ENCODE assay signal across 14 mouse cellular contexts in the genomic region with DNA sequence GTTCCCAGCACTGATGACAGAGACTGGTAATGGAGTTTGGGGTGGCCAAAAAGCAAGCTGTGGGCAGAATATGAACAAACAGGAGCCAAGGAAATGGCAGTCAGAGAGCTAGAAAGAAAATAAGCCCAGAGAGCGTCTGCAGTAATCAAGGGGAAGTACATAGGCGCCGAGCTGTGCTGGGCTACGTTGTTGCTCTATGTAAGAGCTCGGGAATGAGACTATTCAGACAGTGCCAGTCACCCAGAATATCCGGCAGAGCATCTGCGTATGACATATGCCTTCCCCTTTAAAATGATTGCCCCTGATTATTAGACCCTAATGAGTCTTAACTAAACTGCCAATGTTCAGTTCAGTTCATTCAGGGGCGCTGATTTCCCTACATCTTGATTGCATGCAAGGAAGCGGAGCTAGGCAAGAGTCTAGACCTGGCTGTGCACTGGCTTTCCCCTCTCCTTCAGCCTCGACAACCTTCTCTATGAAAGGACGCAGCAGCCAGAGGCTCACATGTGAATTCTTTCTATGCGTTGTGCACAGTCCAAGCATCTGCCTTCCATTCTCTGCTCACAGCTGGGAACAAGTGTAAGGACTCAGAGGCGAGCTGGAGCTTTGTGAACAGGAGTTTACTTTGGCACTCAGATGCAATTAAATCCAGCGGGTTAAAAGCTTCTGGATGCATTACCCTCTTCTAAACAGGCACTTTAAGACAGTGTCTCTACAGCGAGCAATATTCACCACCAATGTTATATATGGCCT.
DNase-seq lines count a peak whose midpoint lies in the region; ATAC-seq and TF ChIP-seq lines count a peak whose summit lies in the region.
"Had no signal": no experiment of that assay in that cellular context is flagged by ENCODE, and none has a peak within 500 bp of the region (broad histone marks: within the 10 kb centered on the region; RNA-seq: fewer than 3 reads in every experiment).

No protein-coding gene starts in this region.

- ATAC-seq in forebrain, embryonic 14.5 days = peak; percentile 65; the same call in 1 of the 2 replicates
- ATAC-seq in forebrain, embryonic 12.5 days (ENCODE audit: low FRiP score) = no peak
- peak; percentile 70; the same call in 1 of the 2 replicates for ATAC-seq in midbrain, embryonic 16.5 days
- no peak for ATAC-seq in midbrain, postnatal 0 days (ENCODE audit: low FRiP score)
- ATAC-seq in limb, embryonic 12.5 days (ENCODE audit: insufficient number of reproducible peaks, insufficient read depth, low FRiP score, low TSS enrichment, low read depth) = peak; percentile 80; the same call in 1 of the 2 replicates
- ATAC-seq: activated CD4-positive, CD25-positive, alpha-beta regulatory T cell, adult 4 months; liver, embryonic 12.5 days had no signal

- peak overlapping the region; percentile 44; the same call in 1 of the 2 replicates for H3K27ac ChIP-seq in forebrain, embryonic 14.5 days (ENCODE audit: low read depth, low read length)
- no peak overlapping the region for H3K27ac ChIP-seq in forebrain, embryonic 12.5 days
- no peak overlapping the region for H3K27ac ChIP-seq in midbrain, embryonic 16.5 days (ENCODE audit: low read length)
- no peak overlapping the region; the same call in 1 of the 2 replicates for H3K27ac ChIP-seq in midbrain, postnatal 0 days (ENCODE audit: low read depth, low read length)
- peak overlapping the region; percentile 62 for H3K27ac ChIP-seq in limb, embryonic 12.5 days
- H3K27ac ChIP-seq: heart, embryonic 10.5 days; layer of hippocampus, adult 2 months; liver, embryonic 12.5 days had no signal

- peak; percentile 45 for DNase-seq in forebrain, embryonic 14.5 days (ENCODE audit: low spot score)
- DNase-seq in midbrain, postnatal 0 days (ENCODE audit: low spot score) = no peak
- no peak for DNase-seq in spleen, adult 12 weeks (ENCODE audit: low spot score)
- DNase-seq in kidney, postnatal 4 days = no peak
- no peak for DNase-seq in spleen, postnatal 10 days (ENCODE audit: low spot score in 2 of 2)
- DNase-seq: cerebellum, postnatal 36 days had no signal

- no peaks in the 10 kb centered on the region for H3K27me3 ChIP-seq in forebrain, embryonic 14.5 days (replicated peaks; ENCODE audit: control insufficient read depth, insufficient read depth, low read length)
- H3K27me3 ChIP-seq in forebrain, embryonic 12.5 days = no peaks in the 10 kb centered on the region
- no peaks in the 10 kb centered on the region for H3K27me3 ChIP-seq in midbrain, embryonic 16.5 days (ENCODE audit: control insufficient read depth, insufficient read depth, low read depth, low read length)
- H3K27me3 ChIP-seq in midbrain, postnatal 0 days (ENCODE audit: insufficient read depth, low read length) = no peaks in the 10 kb centered on the region
- no peaks in the 10 kb centered on the region for H3K27me3 ChIP-seq in limb, embryonic 12.5 days
- H3K27me3 ChIP-seq: liver, embryonic 12.5 days had no signal

- H3K9me3 ChIP-seq in forebrain, embryonic 14.5 days (replicated peaks; ENCODE audit: control insufficient read depth, low read length) = no peaks in the 10 kb centered on the region
- H3K9me3 ChIP-seq in forebrain, embryonic 12.5 days = no peaks in the 10 kb centered on the region
- no peaks in the 10 kb centered on the region for H3K9me3 ChIP-seq in midbrain, embryonic 16.5 days (replicated peaks; ENCODE audit: control insufficient read depth, low read length, poor library complexity, severe bottlenecking)
- H3K9me3 ChIP-seq in midbrain, postnatal 0 days (ENCODE audit: low read length) = no peaks in the 10 kb centered on the region
- H3K9me3 ChIP-seq in limb, embryonic 12.5 days = no peaks in the 10 kb centered on the region
- H3K9me3 ChIP-seq: heart, embryonic 10.5 days; liver, embryonic 12.5 days had no signal

- peak overlapping the region; percentile 37; the same call in 1 of the 2 replicates for H3K9ac ChIP-seq in forebrain, embryonic 14.5 days (ENCODE audit: low read length)
- H3K9ac ChIP-seq in forebrain, embryonic 12.5 days = no peak overlapping the region
- H3K9ac ChIP-seq in midbrain, embryonic 16.5 days (ENCODE audit: low read depth, low read length) = no peak overlapping the region
- no peak overlapping the region for H3K9ac ChIP-seq in midbrain, postnatal 0 days (replicated peaks; ENCODE audit: low read length, poor library complexity, severe bottlenecking)
- H3K9ac ChIP-seq in limb, embryonic 12.5 days (replicated peaks) = no peak overlapping the region
- H3K9ac ChIP-seq: liver, embryonic 12.5 days had no signal

- no peaks in the 10 kb centered on the region for H3K36me3 ChIP-seq in forebrain, embryonic 14.5 days (ENCODE audit: control insufficient read depth, insufficient read depth, low read length)
- no peaks in the 10 kb centered on the region for H3K36me3 ChIP-seq in forebrain, embryonic 12.5 days (replicated peaks)
- H3K36me3 ChIP-seq in midbrain, embryonic 16.5 days (ENCODE audit: control insufficient read depth, insufficient read depth, low read length) = no peaks in the 10 kb centered on the region
- no peaks in the 10 kb centered on the region for H3K36me3 ChIP-seq in midbrain, postnatal 0 days (ENCODE audit: insufficient read depth, low read length)
- no peaks in the 10 kb centered on the region for H3K36me3 ChIP-seq in limb, embryonic 12.5 days
- H3K36me3 ChIP-seq: G1E; heart, embryonic 10.5 days; liver, embryonic 12.5 days had no signal

- WGBS in forebrain, embryonic 14.5 days = 31% methylated on average over 15 of the region's 15 CpGs
- WGBS in forebrain, embryonic 12.5 days = 54% methylated on average over 15 of the region's 15 CpGs
- WGBS in midbrain, embryonic 16.5 days = 60% methylated on average over 15 of the region's 15 CpGs
- WGBS in midbrain, postnatal 0 days = 62% methylated on average over 15 of the region's 15 CpGs
- WGBS in limb, embryonic 12.5 days = 42% methylated on average over 15 of the region's 15 CpGs

- H3K4me2 ChIP-seq in forebrain, embryonic 14.5 days (ENCODE audit: low read length) = peak overlapping the region; percentile 16; the same call in 1 of the 2 replicates
- H3K4me2 ChIP-seq in forebrain, embryonic 12.5 days = no peak overlapping the region
- no peak overlapping the region for H3K4me2 ChIP-seq in midbrain, embryonic 16.5 days (ENCODE audit: low read length)
- H3K4me2 ChIP-seq in midbrain, postnatal 0 days (ENCODE audit: low read depth, low read length, poor library complexity, severe bottlenecking) = no peak overlapping the region
- peak overlapping the region; percentile 37 for H3K4me2 ChIP-seq in limb, embryonic 12.5 days
- H3K4me2 ChIP-seq: liver, embryonic 12.5 days had no signal

- no peaks in the 10 kb centered on the region; the same call in 1 of the 2 replicates for H3K4me1 ChIP-seq in forebrain, embryonic 14.5 days (ENCODE audit: control insufficient read depth, insufficient read depth, low read length)
- peaks cover 9% of the 10 kb centered on the region; the same call in 1 of the 2 replicates for H3K4me1 ChIP-seq in forebrain, embryonic 12.5 days
- H3K4me1 ChIP-seq in midbrain, embryonic 16.5 days (ENCODE audit: control insufficient read depth, insufficient read depth, low read length) = no peaks in the 10 kb centered on the region
- no peaks in the 10 kb centered on the region for H3K4me1 ChIP-seq in midbrain, postnatal 0 days (ENCODE audit: insufficient read depth, low read length)
- peaks cover 37% of the 10 kb centered on the region for H3K4me1 ChIP-seq in limb, embryonic 12.5 days (replicated peaks)
- H3K4me1 ChIP-seq: heart, embryonic 10.5 days; liver, embryonic 12.5 days had no signal

- no peak for TF ChIP-seq CTCF in midbrain, postnatal 0 days (IDR thresholded peaks at IDR 0.05)

- no peak overlapping the region for H3K4me3 ChIP-seq in forebrain, embryonic 14.5 days (ENCODE audit: low read depth, low read length)
- H3K4me3 ChIP-seq in forebrain, embryonic 12.5 days (replicated peaks) = no peak overlapping the region
- H3K4me3 ChIP-seq in midbrain, embryonic 16.5 days (ENCODE audit: low read depth, low read length) = no peak overlapping the region
- no peak overlapping the region for H3K4me3 ChIP-seq in midbrain, postnatal 0 days (ENCODE audit: low read depth, low read length)
- H3K4me3 ChIP-seq in limb, embryonic 12.5 days (replicated peaks) = no peak overlapping the region
- H3K4me3 ChIP-seq: heart, embryonic 10.5 days; layer of hippocampus, adult 2 months; liver, embryonic 12.5 days had no signal

Comparison
In these comparisons a context has a peak if more than half of its experiments do, and no peak if none do; other contexts are left out.
1. ATAC-seq: peak in forebrain, embryonic 14.5 days (single experiment), midbrain, embryonic 16.5 days (single experiment) and limb, embryonic 12.5 days (single experiment); none in forebrain, embryonic 12.5 days (single experiment) and midbrain, postnatal 0 days (single experiment).
2. H3K27ac ChIP-seq: peak in forebrain, embryonic 14.5 days (single experiment) and limb, embryonic 12.5 days (single experiment); none in forebrain, embryonic 12.5 days (single experiment), midbrain, embryonic 16.5 days (single experiment) and midbrain, postnatal 0 days (single experiment).
3. H3K4me2 ChIP-seq: peak in forebrain, embryonic 14.5 days (single experiment) and limb, embryonic 12.5 days (single experiment); none in forebrain, embryonic 12.5 days (single experiment), midbrain, embryonic 16.5 days (single experiment) and midbrain, postnatal 0 days (single experiment).